Mouse (Mus musculus) midbrain, embryonic 13.5 days (tissue): ENCODE results near the gene Ddx4. TPM values are rescaled to one million over a fixed set of nuclear protein-coding genes. Genes with fewer than 3 reads are reported as not detected.

Source experiments
- ATAC-seq: fragments of 200-750 bp; cut with Nextera tagmentation; 2 replicates; pipeline ENCODE4 v1.8.0; 2017; ENCODE audit warnings: mild to moderate bottlenecking, moderate TSS enrichment, moderate library complexity
- H3K27ac ChIP-seq: fragments of 300-500 bp; sonication (generic); 2 replicates; pipeline ENCODE4 v1.5.1; 2015; ENCODE audit warnings: inconsistent platforms, mild to moderate bottlenecking, moderate library complexity
- H3K27me3 ChIP-seq: fragments of 300-500 bp; sonication (generic); 2 replicates; pipeline ENCODE4 v1.6.1; 2015; ENCODE audit warnings: mild to moderate bottlenecking, inconsistent platforms
- H3K36me3 ChIP-seq: fragments of 300-500 bp; sonication (generic); 2 replicates; pipeline ENCODE4 v1.6.1; 2015; ENCODE audit warnings: mild to moderate bottlenecking, inconsistent platforms
- H3K4me1 ChIP-seq: fragments of 300-500 bp; sonication (generic); replicated peaks from 2 replicates; pipeline ENCODE4 v1.6.1; 2015; ENCODE audit warnings: inconsistent platforms
- H3K4me2 ChIP-seq: fragments of 300-500 bp; sonication (generic); replicated peaks from 2 replicates; pipeline ENCODE4 v1.6.1; 2015; ENCODE audit warnings: moderate library complexity, mild to moderate bottlenecking, inconsistent platforms
- H3K4me3 ChIP-seq: fragments of 300-500 bp; sonication (generic); replicated peaks from 2 replicates; pipeline ENCODE4 v1.5.1; 2015; ENCODE audit warnings: mild to moderate bottlenecking, inconsistent platforms
- H3K9ac ChIP-seq: fragments of 300-500 bp; sonication (generic); replicated peaks from 2 replicates; pipeline ENCODE4 v1.6.1; 2015; ENCODE audit warnings: mild to moderate bottlenecking, inconsistent platforms
- H3K9me3 ChIP-seq: fragments of 300-500 bp; sonication (generic); 2 replicates; pipeline ENCODE4 v1.6.1; 2016; ENCODE audit warnings: mild to moderate bottlenecking, inconsistent platforms
- WGBS: fragments of 180-500 bp; shearing (Covaris S2); methylation state at CpG from one replicate; pipeline ENCODE4 v1.1.7; 2015; 5-methylcytosine and 5-hydroxymethylcytosine counted together
- polyA plus RNA-seq: library from polyadenylated mRNA; unstranded; fragments of >200 nt; fragmentation: Nextera tagmentation; extraction: Ambion mirVana; gene quantifications from 2 replicates; pipeline ENCODE4 v1.2.1, GENCODE M21; 2015

Gene Ddx4
- polyA plus RNA-seq, 1 experiment from 2014 or later = 0.87 TPM

DNA sequence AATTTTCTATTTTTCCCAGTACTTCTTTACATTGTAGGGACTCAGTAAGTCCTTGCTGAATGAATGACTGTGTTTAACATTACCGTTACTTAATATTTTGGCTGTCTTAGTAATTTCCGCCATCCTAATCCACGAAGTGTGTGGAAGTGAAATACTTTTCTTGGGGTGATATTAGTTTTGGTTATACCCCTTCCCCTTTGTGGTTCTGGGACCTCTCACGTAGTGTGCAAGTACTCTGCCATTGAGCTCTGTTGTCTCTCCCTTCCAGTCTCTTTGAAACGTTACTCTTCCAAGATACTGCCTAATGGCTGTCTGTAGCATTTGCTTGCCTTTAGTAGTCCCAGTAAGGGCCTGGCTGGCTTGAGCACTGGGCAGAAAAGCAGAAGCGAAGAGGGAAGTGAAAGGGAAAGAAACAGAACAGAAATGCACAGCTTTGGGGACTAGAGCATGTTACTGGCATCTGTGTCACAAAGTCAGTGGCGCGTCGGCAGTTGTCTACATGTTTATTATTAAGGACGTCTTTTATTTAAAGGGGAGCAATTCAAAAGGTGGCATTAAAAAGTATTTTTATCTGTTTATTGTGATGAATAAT is 14.3 kb upstream of the Ddx4 start:
- Histone ChIP-seq H3K4me1 (peaks cover 5% of the 10 kb centered on the region), H3K27me3 (no peaks in the 10 kb centered on the region), H3K4me3 (no peak overlapping the region), H3K9me3 (no peaks in the 10 kb centered on the region), H3K27ac (no peak overlapping the region), H3K9ac (no peak overlapping the region), H3K36me3 (peaks cover 17% of the 10 kb centered on the region), H3K4me2 (no peak overlapping the region)
- 87% methylated on average over 10 of the region's 10 CpGs for WGBS
- ATAC-seq = no peak

DNA sequence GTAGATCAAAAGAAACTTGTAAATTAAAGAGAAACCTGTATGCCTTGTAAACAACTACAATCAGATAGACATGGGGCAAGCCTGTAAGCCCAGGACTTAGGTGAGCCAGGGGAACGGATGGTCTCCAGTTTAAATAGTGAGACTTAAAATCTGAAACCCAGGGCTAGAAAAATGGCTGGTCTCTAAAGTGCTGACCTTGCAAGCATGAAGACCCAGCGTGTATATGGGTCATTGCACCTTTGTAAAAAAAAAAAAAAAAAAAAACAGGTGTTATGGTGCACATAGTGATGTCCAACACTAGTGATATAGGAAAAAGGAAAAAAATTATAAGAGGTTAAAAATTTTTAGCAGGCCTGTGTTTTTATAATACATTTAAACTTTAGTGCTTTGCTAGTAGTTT is 9.4 kb upstream of the Ddx4 start:
- peak overlapping the region; percentile 85 for H3K4me2 ChIP-seq
- WGBS = 79% methylated on average over 2 of the region's 2 CpGs
- H3K36me3 ChIP-seq = no peaks in the 10 kb centered on the region
- H3K4me3 ChIP-seq = peak overlapping the region; percentile 83
- no peak for ATAC-seq
- H3K27me3 ChIP-seq = no peaks in the 10 kb centered on the region
- H3K9me3 ChIP-seq = no peaks in the 10 kb centered on the region
- H3K4me1 ChIP-seq = peaks cover 12% of the 10 kb centered on the region
- H3K27ac ChIP-seq = no peak overlapping the region
- no peak overlapping the region for H3K9ac ChIP-seq

GRCm38 (mm10) chr13:112660574-112661381 is 8.5 kb upstream of the Ddx4 start, which contains the start of gene Slc38a9:
Gene Slc38a9, plus strand, starts transcription at chr13:112660751.
- Histone ChIP-seq H3K27ac (peak within 1 kb of the TSS; percentile 81), H3K4me1 (peaks cover 12% of the 10 kb centered on the region), H3K4me3 (peak within 1 kb of the TSS; percentile 83), H3K4me2 (peak within 1 kb of the TSS; percentile 85), H3K27me3 (no peaks in the 10 kb centered on the region), H3K9me3 (no peaks in the 10 kb centered on the region), H3K36me3 (no peaks in the 10 kb centered on the region), H3K9ac (peak within 1 kb of the TSS; percentile 84)
- peak; percentile 100 for ATAC-seq
- WGBS = under 1% methylated on average over 33 of the region's 33 CpGs

- Histone ChIP-seq H3K36me3 (no peaks in the 10 kb centered on the region), H3K4me3 (peak overlapping the region; percentile 83), H3K4me1 (peaks cover 12% of the 10 kb centered on the region), H3K9ac (peak overlapping the region; percentile 53), H3K4me2 (peak overlapping the region; percentile 85), H3K9me3 (no peaks in the 10 kb centered on the region), H3K27ac (no peak overlapping the region), H3K27me3 (no peaks in the 10 kb centered on the region)
- peak; percentile 34 for ATAC-seq
- 2% methylated on average over 10 of the region's 10 CpGs for WGBS
Measured at GRCm38 (mm10) chr13:112659986-112660573, 7.8 kb upstream of the Ddx4 start.

- Histone ChIP-seq H3K9me3 (peaks cover 9% of the 10 kb centered on the region), H3K4me1 (no peaks in the 10 kb centered on the region), H3K9ac (no peak overlapping the region), H3K27ac (no peak overlapping the region), H3K36me3 (no peaks in the 10 kb centered on the region), H3K27me3 (no peaks in the 10 kb centered on the region), H3K4me3 (no peak overlapping the region), H3K4me2 (no peak overlapping the region)
- no peak for ATAC-seq
- WGBS = 91% methylated on average over 3 of the region's 3 CpGs
Measured at GRCm38 (mm10) chr13:112651183-112651582, 1.1 kb downstream of the Ddx4 start.

- Histone ChIP-seq H3K27ac (no peak overlapping the region), H3K4me3 (no peak overlapping the region), H3K4me2 (no peak overlapping the region), H3K27me3 (no peaks in the 10 kb centered on the region), H3K36me3 (no peaks in the 10 kb centered on the region), H3K4me1 (no peaks in the 10 kb centered on the region), H3K9ac (no peak overlapping the region), H3K9me3 (no peaks in the 10 kb centered on the region)
- WGBS = 91% methylated on average over 1 of the region's 1 CpGs
- ATAC-seq = no peak
Measured at GRCm38 (mm10) chr13:112645529-112646186, 6.6 kb downstream of the Ddx4 start.

DNA sequence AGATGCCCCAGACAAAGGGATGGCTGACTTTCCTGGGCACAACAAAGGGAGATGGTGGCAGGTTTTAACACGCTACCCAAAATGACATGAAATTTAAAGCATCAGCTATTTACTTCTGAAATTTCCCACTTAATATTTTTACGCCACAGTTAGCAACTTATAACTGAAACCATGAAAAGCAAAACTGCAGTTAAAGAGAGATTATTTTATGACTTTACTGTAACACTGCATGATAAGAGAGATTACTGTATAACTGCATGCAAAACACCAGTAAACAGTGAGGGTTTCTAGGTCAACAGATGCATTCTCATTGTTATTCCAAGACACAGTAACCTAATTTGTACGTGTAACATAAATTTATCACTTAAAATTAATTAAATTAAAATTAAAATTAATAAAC is 7.3 kb downstream of the Ddx4 start:
- ATAC-seq = no peak
- no peak overlapping the region for H3K4me2 ChIP-seq
- H3K9me3 ChIP-seq = no peaks in the 10 kb centered on the region
- no peaks in the 10 kb centered on the region for H3K36me3 ChIP-seq
- no peak overlapping the region for H3K9ac ChIP-seq
- no peaks in the 10 kb centered on the region for H3K4me1 ChIP-seq
- no peak overlapping the region for H3K27ac ChIP-seq
- no peaks in the 10 kb centered on the region for H3K27me3 ChIP-seq
- no peak overlapping the region for H3K4me3 ChIP-seq
- 90% methylated on average over 3 of the region's 3 CpGs for WGBS

DNA sequence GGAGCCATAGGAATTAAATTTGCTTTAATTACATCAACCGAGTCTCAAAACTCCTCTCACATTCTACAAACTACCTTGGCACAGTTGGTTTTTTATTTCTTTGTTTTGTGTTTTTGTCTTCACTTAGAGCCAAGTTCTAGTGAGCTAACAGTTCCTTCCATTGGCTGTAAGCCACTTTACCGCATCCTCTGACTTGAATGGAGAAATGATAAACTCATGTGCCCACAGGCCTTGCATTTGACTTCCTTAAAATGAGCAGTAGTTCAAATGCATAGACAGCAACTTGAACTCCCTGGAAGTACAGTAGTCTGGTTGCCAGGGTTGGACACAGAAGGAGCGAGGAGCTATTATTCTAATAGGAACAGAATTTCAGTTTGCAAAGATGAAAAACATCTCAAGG is 9.4 kb downstream of the Ddx4 start:
- Histone ChIP-seq H3K9ac (no peak overlapping the region), H3K9me3 (no peaks in the 10 kb centered on the region), H3K4me2 (no peak overlapping the region), H3K27ac (no peak overlapping the region), H3K4me3 (no peak overlapping the region), H3K27me3 (no peaks in the 10 kb centered on the region), H3K36me3 (no peaks in the 10 kb centered on the region), H3K4me1 (no peaks in the 10 kb centered on the region)
- ATAC-seq = no peak
- 94% methylated on average over 3 of the region's 3 CpGs for WGBS

- Histone ChIP-seq H3K9me3 (no peaks in the 10 kb centered on the region), H3K36me3 (no peaks in the 10 kb centered on the region), H3K27me3 (no peaks in the 10 kb centered on the region), H3K4me2 (no peak overlapping the region), H3K27ac (no peak overlapping the region), H3K4me3 (no peak overlapping the region), H3K9ac (no peak overlapping the region), H3K4me1 (no peaks in the 10 kb centered on the region)
- WGBS = 66% methylated on average over 4 of the region's 4 CpGs
- ATAC-seq = no peak
Measured at GRCm38 (mm10) chr13:112639111-112639510, 13.2 kb downstream of the Ddx4 start.

- no peak overlapping the region for H3K4me3 ChIP-seq
Measured at GRCm38 (mm10) chr13:112636498-112636897, 15.8 kb downstream of the Ddx4 start.

GRCm38 (mm10) chr13:112635174-112635837 is 17.0 kb downstream of the Ddx4 start:
- H3K27ac ChIP-seq = no peak overlapping the region
- H3K4me2 ChIP-seq = no peak overlapping the region
- ATAC-seq = no peak
- no peak overlapping the region for H3K9ac ChIP-seq
- H3K4me1 ChIP-seq = no peaks in the 10 kb centered on the region
- no peak overlapping the region for H3K4me3 ChIP-seq
- WGBS = 72% methylated on average over 7 of the region's 7 CpGs
- H3K36me3 ChIP-seq = no peaks in the 10 kb centered on the region
- no peaks in the 10 kb centered on the region for H3K9me3 ChIP-seq
- H3K27me3 ChIP-seq = no peaks in the 10 kb centered on the region

More at GRCm38 (mm10) chr13:112636498-112636897, 15.8 kb downstream of the Ddx4 start:
- 36% methylated on average over 3 of the region's 3 CpGs for whole genome bisulfite sequencing
- no peak for ATAC-seq
- Histone ChIP-seq H3K4me2 (no peak overlapping the region), H3K4me1 (no peaks in the 10 kb centered on the region), H3K27me3 (no peaks in the 10 kb centered on the region), H3K9me3 (no peaks in the 10 kb centered on the region), H3K27ac (no peak overlapping the region), H3K9ac (no peak overlapping the region), H3K36me3 (no peaks in the 10 kb centered on the region)
